Mouse (Mus musculus): ENCODE measurements around the gene Frem2. TPM values are rescaled to one million over a fixed set of nuclear protein-coding genes. Genes with fewer than 3 reads are reported as not detected.

The Frem2 gene
- polyA plus RNA-seq, 1 experiment from 2014 or later, result 4.8 TPM

Other genes starting within 250 kb of the Frem2 start
- gene Nhlrc3, start 194.0 kb downstream of the Frem2 start, polyA plus RNA-seq (2015; fragmentation: Nextera tagmentation; extraction: Ambion mirVana), result 9.0 and 11.7 TPM in 2 replicates
- 22.5 and 27.0 TPM in 2 replicates for gene Proser1, start 193.7 kb downstream of the Frem2 start, polyA plus RNA-seq (2015; fragmentation: Nextera tagmentation; extraction: Ambion mirVana)
- gene Stoml3, start 168.7 kb downstream of the Frem2 start, polyA plus RNA-seq (2015; fragmentation: Nextera tagmentation; extraction: Ambion mirVana), result 0.29 TPM in 1 of 2 replicates, not detected in the other
- gene Gm10985, start 187.7 kb upstream of the Frem2 start, polyA plus RNA-seq (2015; fragmentation: Nextera tagmentation; extraction: Ambion mirVana), result not detected in 2 replicates
- 87.4 and 113 TPM in 2 replicates for gene Ufm1, start 206.5 kb upstream of the Frem2 start, polyA plus RNA-seq (2015; fragmentation: Nextera tagmentation; extraction: Ambion mirVana)

All from embryonic facial prominence, embryonic 13.5 days (tissue).